Mouse (Mus musculus) frontal cortex, postnatal 10 days (tissue): ENCODE results near the gene Zfp708.
"Not testable (repeated sequence)": the region's sequence is repeated elsewhere in the genome, so short reads cannot be mapped to it uniquely, and the experiment has no call there.

Experiments
- DNase-seq, 2 experiments: peaks; one replicate each; pipeline ENCODE4 v3.0.0; 2022; ENCODE audit warnings: low spot score in 2 of 2, mixed read lengths in 1 of 2

The Zfp708 gene

DNA sequence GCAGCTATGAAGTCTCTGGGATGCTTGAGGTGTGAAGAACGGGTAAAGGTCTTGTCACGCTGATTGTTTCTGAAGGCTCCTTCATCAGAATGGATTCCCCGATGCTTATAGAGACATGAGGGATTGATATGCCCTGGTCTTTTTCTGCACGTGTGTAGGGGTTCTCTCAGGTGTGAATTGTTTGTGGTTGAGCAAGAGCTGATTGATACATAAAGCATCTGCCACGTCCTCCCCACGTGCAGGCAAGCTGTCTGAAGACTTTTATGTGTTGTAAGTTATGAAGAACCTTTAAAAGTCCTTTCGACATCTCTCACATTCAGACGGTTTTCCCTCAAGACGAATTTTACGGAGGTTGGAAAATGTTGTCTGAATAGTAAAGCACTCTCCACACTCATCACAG lies at the start of gene Zfp708:
Gene Zfp708 (minus strand): TSS at position 101 of the 400 bp plus-strand sequence.
- no peak for DNase-seq

DNA sequence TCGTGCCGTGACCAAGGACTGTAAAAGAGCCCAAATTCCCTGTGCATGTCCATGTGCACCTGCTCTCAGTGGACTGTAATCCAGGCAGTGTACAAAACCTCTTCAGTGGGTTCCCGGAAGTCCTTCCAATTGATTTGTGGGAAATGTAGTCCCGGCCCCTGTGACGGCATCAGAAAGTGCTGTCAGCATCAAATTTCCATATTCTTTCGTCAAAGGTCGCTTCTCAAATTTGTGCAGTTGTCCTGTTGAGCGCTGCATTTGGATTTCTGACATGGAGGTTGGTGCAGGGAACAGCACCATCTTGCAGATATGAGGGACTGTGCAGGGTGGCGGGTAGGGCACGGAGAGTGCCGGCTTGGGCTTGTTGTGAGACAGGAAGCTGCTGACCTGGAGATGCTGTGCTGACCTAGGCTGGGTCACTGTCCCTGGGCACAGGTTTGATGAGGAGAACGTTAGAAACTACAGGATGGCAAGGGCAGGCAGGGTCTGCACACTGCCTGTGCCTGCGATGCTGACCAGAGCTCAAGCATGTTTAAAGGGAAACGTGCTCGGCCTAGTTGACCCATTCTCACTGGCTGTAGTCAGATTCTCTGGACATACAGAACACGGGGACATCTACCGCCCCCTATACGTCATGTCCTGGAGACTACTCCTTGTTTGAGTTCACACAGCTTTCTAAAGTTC lies 30.4 kb upstream of the Zfp708 start:
- peak; percentile 81 to 85 for DNase-seq

DNA sequence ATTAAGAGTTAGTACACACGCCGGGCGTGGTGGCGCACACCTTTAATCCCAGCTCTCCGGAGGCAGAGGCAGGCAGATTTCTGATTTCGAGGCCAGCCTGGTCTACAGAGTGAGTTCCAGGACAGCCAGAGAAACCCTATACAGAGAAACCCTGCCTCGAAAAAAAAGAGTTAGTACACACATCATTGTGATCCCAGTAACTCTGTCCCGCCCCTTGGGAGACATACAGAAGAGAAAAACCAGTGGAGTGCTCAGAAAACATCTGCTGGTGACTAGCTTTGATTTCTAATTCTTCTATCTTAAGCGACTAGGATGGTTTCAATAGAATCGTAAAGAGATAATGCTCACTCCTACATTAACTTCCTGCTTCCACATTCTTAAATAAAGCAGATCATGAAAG lies 29.7 kb upstream of the Zfp708 start:
- not testable (repeated sequence) for DNase-seq

DNA sequence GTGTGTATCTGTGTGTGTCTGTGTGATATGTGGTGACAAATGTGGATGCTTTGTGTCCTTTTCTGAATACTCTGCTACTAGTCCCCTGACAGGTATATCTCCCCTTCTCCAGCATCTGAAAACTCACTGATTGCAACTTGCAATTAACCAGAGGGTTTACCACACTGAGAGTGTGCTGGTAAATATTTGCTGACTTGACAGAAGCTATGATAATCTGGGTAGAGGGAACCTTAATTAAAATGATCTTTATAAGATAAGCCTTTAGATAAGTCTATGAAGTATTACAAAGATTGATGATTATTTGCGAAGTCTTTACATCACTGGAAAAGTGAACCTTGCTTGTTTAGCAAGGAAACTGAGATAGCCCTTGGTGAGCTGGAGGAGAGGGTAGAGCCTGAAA lies 26.7 kb upstream of the Zfp708 start:
- no peak for DNase-seq

DNA sequence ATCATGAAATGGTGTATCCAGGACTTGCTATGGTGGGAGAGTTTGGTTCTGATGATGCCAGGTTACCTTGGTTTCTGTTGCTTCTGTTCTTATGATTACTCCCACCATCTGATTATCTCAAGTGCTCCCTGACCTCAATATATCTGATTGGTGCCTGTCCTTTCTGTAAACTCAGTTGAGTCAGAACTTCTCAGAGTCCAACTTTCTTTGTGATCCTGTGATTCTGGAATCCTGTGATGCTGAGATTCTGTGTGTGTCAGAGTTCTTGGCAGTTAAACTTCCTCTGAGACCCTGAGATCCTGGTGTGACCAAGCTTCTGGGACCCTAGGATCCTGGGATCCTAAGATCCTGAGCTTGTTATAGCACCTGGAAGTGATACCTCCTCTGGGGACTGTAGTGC lies 23.6 kb upstream of the Zfp708 start, which contains the start of gene Zfp759:
Gene Zfp759 (plus strand): TSS at position 301 of the 400 bp plus-strand sequence.
- DNase-seq: not testable (repeated sequence)

DNA sequence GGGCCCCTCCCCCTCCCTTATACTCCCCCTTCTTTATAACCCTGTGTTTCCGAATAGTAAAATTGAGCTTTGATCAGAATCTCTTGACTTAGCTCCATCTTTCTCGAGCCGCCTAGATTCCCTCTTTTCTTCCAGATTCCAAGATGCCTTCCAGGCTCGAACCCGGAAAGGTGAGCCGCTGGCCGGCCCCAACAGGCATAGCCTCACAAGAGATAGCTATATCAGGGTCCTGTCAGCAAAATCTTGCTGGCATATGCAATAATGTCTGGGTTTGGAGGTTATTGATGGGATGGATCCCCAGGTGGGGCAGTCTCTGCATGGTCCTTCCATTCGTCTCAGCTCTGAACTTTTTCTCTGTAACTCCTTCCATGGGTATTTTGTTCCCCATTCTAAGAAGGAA lies 18.4 kb upstream of the Zfp708 start, which contains the start of gene Rslcan18:
Gene Rslcan18 (minus strand): TSS at position 101 of the 400 bp plus-strand sequence.
- DNase-seq: not testable (repeated sequence)

DNA sequence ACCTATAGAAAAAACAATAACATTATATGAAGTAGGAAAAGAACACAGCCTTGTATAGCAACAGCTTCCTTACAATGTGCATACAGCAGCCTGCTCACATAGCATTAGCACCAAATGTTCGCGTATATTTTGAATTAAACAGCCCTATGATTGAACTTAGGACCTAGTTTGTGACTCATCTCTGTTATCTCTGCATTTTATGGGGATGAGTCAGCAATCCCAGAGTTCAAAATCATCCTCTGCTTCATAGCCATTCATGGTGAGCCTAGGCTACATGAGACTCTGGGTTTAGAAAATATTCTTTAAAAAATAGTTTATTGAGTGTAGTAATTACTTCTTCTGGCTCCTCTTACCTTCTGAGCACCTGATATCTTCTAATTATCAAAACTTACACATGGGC lies 15.5 kb upstream of the Zfp708 start:
- no peak for DNase-seq

DNA sequence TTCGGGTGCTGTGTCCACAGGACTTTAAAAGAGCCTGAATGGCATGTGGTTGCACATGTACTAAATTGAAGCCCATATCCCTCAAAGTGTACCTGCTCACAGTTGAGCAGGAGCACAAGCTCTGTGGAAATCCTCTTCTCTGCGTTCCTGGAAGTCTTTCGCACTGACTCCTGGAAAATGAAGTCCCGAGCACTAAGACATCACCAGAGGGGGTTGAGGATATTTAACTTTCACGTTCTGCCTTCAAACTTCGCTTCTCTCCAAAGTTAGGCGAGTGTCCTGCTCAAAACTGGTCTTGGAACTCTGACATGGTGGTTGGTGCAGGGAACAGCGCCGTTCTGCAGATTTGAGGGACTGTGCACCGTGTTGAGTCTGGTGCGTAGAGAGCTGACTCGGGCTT lies 14.3 kb upstream of the Zfp708 start:
- no peak for DNase-seq

DNA sequence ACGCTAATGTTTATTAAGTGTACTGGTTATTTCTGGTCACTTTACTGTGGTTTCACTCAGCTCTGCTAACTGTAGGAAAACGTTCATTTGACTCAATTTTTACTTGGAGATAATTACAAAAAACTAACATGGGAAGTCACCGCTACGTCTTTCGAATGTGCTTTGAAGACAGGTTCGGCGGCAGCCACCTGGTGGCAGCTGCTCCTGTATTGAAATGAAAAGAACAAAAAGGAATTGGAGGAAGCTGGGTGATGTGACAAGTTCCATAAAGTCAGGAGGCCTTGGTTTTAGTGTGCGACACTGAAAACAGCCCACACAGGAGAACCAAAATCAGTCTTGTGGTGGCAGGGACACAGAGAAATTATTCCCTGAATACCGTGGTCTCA lies 11.0 kb upstream of the Zfp708 start:
- DNase-seq: no peak

DNA sequence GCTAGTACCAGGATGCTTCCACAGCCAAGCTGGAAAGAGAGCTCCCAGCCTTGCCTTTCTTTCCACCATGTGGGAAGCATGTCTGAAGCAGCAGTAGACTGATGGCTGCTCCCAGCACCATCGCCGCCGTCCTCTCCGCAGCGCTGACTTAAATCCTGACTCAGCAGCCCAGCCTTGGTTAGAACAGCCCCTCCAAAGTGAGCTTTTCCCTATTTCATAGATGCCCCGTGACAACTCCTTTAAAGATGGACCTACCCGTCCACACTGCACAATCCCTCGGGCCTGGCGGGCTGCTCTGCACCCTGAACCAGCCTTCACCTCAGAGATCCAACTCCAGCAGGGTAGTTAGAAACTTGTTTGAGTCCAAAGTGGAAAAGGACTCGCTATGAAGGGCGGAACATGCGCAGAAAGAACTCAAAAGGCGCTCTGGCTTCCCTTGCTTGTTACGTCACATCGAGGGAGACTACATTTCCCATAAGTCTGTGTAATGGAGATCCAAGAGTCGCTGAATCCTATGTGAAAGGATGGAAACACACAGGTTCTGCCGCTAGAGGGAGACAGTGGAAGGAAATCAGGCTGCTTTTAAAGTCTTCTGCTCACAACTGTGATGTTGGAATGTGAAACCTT lies 10.5 kb upstream of the Zfp708 start, which contains the start of gene Gm28557:
Gene Gm28557 (minus strand): TSS at position 411 of the 627 bp plus-strand sequence.
- peak; percentile 84 to 88 for DNase-seq

DNA sequence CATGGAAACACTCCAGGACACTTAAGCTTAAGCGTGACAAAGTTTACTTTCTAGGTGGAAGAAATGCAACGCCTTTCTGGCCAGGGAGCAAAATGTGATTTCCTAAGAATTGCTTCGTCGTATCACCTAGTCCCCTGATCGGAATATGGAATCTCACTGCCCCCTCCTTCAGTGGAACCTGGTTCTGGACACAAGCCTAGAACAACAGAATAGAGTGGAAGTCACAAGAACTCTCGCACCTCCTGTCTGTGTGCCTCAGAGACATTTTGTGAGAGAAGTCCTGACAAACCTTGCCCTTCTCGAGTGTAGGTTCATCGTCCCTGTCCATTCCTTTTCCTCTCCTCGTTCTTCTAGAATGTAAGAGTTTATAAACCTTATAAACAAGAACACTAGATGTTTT lies 9.9 kb upstream of the Zfp708 start:
- no peak for DNase-seq

DNA sequence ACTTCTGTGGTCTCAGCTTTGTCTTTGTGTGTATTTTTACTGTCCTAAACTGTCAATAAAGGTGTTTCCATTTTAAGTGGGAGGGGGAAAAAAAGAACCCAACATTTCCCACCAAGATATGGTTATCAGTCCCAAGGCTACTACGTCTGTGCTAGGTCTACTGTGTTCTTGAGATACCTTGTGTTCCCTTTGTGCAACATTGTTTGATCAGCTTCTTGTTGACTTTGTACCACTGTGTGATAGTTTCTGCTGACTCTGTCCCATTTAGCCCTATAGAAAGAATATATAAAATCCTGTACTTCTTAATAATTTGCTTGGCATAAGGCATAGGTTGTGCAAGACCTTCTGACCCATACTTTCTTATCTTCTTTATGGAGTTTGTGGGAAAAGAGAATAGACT lies 7.6 kb downstream of the Zfp708 start:
- DNase-seq: no peak

DNA sequence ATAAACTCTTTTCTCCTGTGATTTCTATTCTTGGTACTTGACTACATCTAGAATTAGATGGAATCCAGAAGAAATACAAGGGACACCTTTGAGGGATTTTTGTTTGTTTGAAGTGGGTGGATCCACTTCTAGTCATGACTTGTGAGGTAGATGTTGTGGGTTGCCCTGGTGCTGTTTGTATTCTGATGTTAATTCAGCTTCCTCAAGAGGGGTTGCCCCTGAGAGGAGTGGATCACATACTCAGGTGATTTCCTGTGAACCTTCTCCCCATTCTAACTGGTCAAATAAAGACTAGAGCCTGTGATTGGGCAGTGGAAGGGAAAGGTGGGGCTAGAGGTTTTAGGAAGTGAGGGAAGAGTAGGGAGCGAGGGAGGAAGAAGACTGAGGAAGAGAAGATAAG lies 15.8 kb downstream of the Zfp708 start:
- no peak for DNase-seq

DNA sequence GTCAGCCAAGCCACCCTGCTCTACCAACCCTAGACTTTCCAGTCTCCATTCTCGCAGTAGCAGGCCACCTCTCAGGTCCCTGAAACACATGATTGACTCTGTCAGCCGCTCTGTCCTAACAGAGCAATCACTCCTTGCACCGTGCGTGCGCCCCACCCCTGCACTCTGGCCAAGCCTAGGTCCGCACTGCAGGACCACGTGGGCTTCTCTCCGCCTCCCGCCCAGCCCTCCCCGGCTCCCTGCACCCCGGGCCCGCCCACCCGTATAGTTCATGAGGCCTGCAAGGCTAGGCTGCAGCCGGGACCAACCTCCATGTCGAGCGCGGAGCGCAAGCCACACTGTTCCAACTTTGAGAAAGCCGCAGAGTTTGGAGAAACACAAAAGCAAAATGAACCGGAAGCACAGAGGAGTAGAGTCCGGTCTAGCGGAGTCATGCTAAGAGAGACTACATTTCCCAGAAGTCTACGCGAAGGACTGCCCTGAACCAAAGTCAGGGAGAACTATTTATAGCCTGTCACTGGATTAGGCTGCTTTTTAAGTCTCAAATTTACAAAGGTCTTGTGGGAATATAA lies 16.5 kb downstream of the Zfp708 start:
- DNase-seq: peak; percentile 36 to 55

DNA sequence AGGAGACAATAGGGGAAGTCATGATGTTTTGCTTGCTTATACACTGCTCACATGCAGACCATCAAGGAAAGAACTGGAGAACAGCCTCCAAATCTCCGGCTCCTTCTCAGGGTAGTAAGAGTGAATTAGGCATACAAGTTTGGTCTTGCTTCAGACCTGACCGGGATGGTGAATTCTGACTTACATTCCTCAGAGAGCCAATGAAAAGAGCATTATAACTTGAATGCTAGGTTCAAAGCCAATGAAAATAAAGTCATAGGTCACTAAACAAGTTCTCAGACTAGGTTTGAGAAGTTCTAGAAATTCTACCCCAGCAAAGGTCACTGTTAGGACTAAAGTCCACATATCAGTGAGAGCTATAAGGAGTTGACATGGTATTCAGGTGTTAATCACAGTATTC lies 20.5 kb downstream of the Zfp708 start:
- no peak for DNase-seq

DNA sequence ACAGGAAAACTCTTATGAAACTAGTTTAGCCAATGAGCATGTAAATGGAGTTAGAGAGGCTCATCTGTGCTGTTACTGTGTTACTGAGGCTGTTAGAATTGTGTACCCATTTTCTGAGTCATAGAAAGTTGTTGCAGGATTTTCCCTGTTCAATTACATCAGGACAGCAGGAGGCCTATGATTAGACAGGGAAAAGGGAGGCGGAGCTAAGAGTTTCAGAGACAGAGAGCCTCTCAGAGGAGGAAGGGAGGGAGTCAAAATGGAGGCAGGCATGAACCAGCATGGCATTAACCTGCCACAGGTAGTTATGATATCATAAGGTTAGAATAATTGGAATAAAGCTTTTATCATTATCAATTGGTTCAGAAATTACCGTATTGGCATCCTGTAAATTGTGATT lies 25.0 kb downstream of the Zfp708 start:
- DNase-seq: no peak

DNA sequence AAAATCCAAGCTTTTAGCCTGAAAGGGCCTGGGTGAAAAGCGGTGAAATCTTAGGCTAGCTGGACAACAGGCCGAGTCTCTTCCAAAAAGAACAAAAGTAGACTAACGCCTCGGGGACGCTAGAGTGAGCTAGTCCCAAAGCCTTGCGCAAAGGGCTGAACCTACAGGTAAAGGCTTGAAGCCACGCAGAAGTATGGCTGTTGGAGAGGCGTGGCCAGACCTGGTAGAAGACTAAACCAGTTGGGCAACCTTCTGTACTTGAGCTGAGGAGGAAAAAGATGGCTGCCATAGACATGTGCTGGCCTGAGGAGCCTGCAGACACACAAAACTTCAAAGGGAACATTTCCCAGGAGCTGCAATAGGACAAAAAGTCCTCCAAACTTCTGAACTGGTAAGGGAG lies 32.4 kb downstream of the Zfp708 start:
- no peak for DNase-seq

DNA sequence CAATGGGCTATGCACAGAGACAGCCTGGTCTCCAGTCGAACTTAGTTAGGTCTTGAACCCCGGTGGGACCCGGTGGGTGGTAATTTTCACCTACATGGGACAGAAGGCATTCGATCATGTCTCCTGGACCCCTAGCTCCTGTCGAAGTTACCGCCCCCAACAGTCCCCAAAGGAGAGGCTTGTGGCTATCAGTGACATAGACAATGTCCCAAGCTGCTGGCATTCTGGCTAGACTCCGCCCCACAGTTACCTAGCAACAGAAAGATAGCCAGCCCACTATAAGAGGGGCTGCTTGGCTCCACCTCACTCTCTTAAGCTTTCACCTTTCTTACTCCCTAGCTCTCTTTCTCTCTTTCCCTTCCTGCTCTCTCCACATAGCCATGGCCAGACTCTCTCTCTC lies 35.3 kb downstream of the Zfp708 start:
- no peak for DNase-seq

DNA sequence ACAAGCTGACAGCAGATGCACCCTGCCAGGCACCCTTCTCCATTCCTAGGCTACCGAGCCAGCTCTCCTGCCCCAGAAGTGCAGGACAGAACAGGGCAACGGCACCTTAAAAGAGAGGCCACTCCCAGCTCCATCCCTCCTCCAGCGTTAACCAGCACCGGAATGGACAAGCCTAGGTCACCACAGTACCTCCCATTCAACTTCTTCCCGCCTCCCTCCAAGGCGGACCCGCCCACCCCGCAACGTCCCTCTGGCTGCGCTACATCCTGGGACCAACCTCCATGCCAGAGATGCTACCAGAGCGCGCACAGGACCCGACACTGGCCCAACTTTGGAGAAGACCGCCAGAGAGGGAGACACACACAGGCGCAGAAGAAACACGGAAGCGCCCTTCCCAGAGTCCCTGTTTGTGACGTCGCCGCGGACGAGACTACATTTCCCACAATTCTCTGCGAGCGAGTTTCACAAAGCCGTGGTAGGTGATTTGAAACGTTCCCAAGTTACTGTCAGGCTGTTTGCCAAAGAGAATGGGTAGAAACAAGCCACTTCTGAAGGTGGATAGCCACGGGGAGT lies 36.9 kb downstream of the Zfp708 start, which contains the start of gene Zfp712:
Gene Zfp712 (minus strand): TSS at position 385 of the 573 bp plus-strand sequence.
- peak; percentile 86 to 90 for DNase-seq

DNA sequence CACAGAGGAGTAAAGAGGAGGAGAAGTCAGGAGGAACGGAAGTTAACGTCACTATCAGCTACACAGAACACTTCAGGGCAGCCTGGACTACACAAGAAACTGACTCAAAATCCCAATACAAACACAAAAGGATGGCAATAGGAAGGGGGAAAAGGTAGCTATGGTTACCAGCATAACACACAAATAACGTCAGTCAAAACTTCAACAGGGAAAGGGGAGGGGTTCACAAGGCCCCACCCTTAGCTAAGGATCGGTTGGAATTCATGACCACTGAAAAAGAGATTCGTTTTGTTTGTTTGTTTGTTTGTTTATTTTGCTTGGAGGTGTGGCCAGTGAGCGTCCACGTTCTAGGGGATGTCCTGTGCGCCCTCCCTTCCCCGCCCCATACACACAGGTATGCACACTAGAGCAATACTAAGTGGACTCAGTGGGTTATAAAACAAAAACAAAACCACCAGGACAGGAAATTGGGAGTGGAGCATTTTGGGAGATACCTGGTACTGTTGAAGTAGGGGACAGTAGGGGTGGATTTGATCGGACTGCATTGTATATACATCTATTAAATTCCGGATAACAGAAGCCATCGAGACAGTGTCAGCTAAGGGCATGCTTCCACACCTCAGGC lies 37.5 kb downstream of the Zfp708 start:
- no peak for DNase-seq
